In genomic region chr15:80648977-80649606, GRCm38 (mm10) we compare ENCODE assay signal across 14 mouse cellular contexts. TPM values are rescaled to one million over a fixed set of nuclear protein-coding genes. Genes with fewer than 3 reads are reported as not detected.
DNase-seq lines count a peak whose midpoint lies in the region; ATAC-seq and TF ChIP-seq lines count a peak whose summit lies in the region.
"Had no signal": no experiment of that assay in that cellular context is flagged by ENCODE, and none has a peak within 500 bp of the region (broad histone marks: within the 10 kb centered on the region; RNA-seq: fewer than 3 reads in every experiment).

No protein-coding gene starts in this region.

- no peak overlapping the region for H3K27ac ChIP-seq in limb, embryonic 11.5 days (replicated peaks; ENCODE audit: low read depth, low read length)
- H3K27ac ChIP-seq in limb, embryonic 10.5 days, result no peak overlapping the region
- H3K27ac ChIP-seq in embryonic facial prominence, embryonic 10.5 days (replicated peaks), result no peak overlapping the region
- peak overlapping the region; percentile 56; the same call in 1 of the 2 replicates for H3K27ac ChIP-seq in stomach, postnatal 0 days (replicated peaks)
- H3K27ac ChIP-seq in liver, postnatal 0 days (ENCODE audit: low read depth), result no peak overlapping the region

- peak; percentile 28 for DNase-seq in limb, embryonic 11.5 days (ENCODE audit: low spot score)
- no peak for DNase-seq in limb, embryonic 10.5 days (ENCODE audit: low spot score)
- peak; percentile 31 for DNase-seq in embryonic facial prominence, embryonic 10.5 days (ENCODE audit: low spot score)
- DNase-seq in stomach, postnatal 0 days (ENCODE audit: low spot score), result peak; percentile 45
- DNase-seq in liver, postnatal 0 days, result no peak
- DNase-seq in kidney, adult 9 months, result no peak
- DNase-seq: cerebellum, adult 2 months; heart, adult 18-20 months; kidney, postnatal 14 days; layer of hippocampus, postnatal 36 days had no signal

- H3K4me2 ChIP-seq in limb, embryonic 11.5 days (ENCODE audit: low read depth, severe bottlenecking), result no peak overlapping the region
- no peak overlapping the region for H3K4me2 ChIP-seq in stomach, postnatal 0 days (replicated peaks; ENCODE audit: low read depth)
- no peak overlapping the region for H3K4me2 ChIP-seq in liver, postnatal 0 days (ENCODE audit: low read depth, low read length)

- no peaks in the 10 kb centered on the region for H3K9me3 ChIP-seq in limb, embryonic 11.5 days (ENCODE audit: control insufficient read depth, low read length)
- no peaks in the 10 kb centered on the region for H3K9me3 ChIP-seq in limb, embryonic 10.5 days (replicated peaks)
- H3K9me3 ChIP-seq in E14TG2a.4 (ENCODE audit: low read length), result no peaks in the 10 kb centered on the region
- no peaks in the 10 kb centered on the region for H3K9me3 ChIP-seq in embryonic facial prominence, embryonic 10.5 days
- no peaks in the 10 kb centered on the region for H3K9me3 ChIP-seq in stomach, postnatal 0 days (ENCODE audit: control insufficient read depth, low read length)
- peaks cover 2% of the 10 kb centered on the region; the same call in 1 of the 2 replicates for H3K9me3 ChIP-seq in liver, postnatal 0 days (ENCODE audit: low read length)

- no peaks in the 10 kb centered on the region for H3K27me3 ChIP-seq in limb, embryonic 11.5 days (ENCODE audit: control insufficient read depth, insufficient read depth, low read length)
- H3K27me3 ChIP-seq in limb, embryonic 10.5 days (ENCODE audit: low read depth, poor library complexity, severe bottlenecking), result no peaks in the 10 kb centered on the region
- peaks cover 18% of the 10 kb centered on the region for H3K27me3 ChIP-seq in E14TG2a.4 (ENCODE audit: insufficient read depth, low read length)
- 0 out of 2 replicates have a peak, but pooled peaks cover 6% of the 10 kb centered on the region for H3K27me3 ChIP-seq in embryonic facial prominence, embryonic 10.5 days (replicated peaks; ENCODE audit: low read depth, poor library complexity, severe bottlenecking)
- H3K27me3 ChIP-seq in stomach, postnatal 0 days (ENCODE audit: control insufficient read depth, insufficient read depth, low read length), result no peaks in the 10 kb centered on the region
- no peaks in the 10 kb centered on the region for H3K27me3 ChIP-seq in liver, postnatal 0 days (ENCODE audit: insufficient read depth, low read length)

- peak; percentile 42 for TF ChIP-seq EP300 in stomach, postnatal 0 days (optimal IDR thresholded peaks at IDR 0.05)
- TF ChIP-seq EP300 in liver, postnatal 0 days (IDR thresholded peaks at IDR 0.05; ENCODE audit: low read depth), result no peak

- H3K4me1 ChIP-seq in limb, embryonic 11.5 days (ENCODE audit: control insufficient read depth, insufficient read depth, low read length), result no peaks in the 10 kb centered on the region
- H3K4me1 ChIP-seq in limb, embryonic 10.5 days, result 0 out of 2 replicates have a peak, but pooled peaks cover 5% of the 10 kb centered on the region
- H3K4me1 ChIP-seq in E14TG2a.4 (replicated peaks; ENCODE audit: low read depth, low read length), result peaks cover 33% of the 10 kb centered on the region
- peaks cover 16% of the 10 kb centered on the region for H3K4me1 ChIP-seq in embryonic facial prominence, embryonic 10.5 days
- H3K4me1 ChIP-seq in stomach, postnatal 0 days (replicated peaks; ENCODE audit: control insufficient read depth, insufficient read depth), result no peaks in the 10 kb centered on the region
- H3K4me1 ChIP-seq in liver, postnatal 0 days (ENCODE audit: insufficient read depth), result no peaks in the 10 kb centered on the region

- H3K36me3 ChIP-seq in limb, embryonic 11.5 days (ENCODE audit: control insufficient read depth, insufficient read depth, low read length), result no peaks in the 10 kb centered on the region
- no peaks in the 10 kb centered on the region for H3K36me3 ChIP-seq in limb, embryonic 10.5 days
- H3K36me3 ChIP-seq in E14TG2a.4 (ENCODE audit: insufficient read depth, low read length), result no peaks in the 10 kb centered on the region
- no peaks in the 10 kb centered on the region for H3K36me3 ChIP-seq in embryonic facial prominence, embryonic 10.5 days (replicated peaks)
- H3K36me3 ChIP-seq in stomach, postnatal 0 days (ENCODE audit: control insufficient read depth, insufficient read depth, low read length), result no peaks in the 10 kb centered on the region
- H3K36me3 ChIP-seq in liver, postnatal 0 days (replicated peaks; ENCODE audit: insufficient read depth, low read length), result no peaks in the 10 kb centered on the region

- H3K9ac ChIP-seq in limb, embryonic 11.5 days (ENCODE audit: low read length), result no peak overlapping the region
- no peak overlapping the region for H3K9ac ChIP-seq in stomach, postnatal 0 days (ENCODE audit: low read length)
- no peak overlapping the region for H3K9ac ChIP-seq in liver, postnatal 0 days (replicated peaks)

- TF ChIP-seq CTCF in E14TG2a.4 (conservative IDR thresholded peaks at IDR 0.05; ENCODE audit: low read length), result no peak
- peak; percentile 21; the same call in 1 of the 2 replicates for TF ChIP-seq CTCF in stomach, postnatal 0 days (IDR thresholded peaks at IDR 0.05; ENCODE audit: low read depth)
- no peak for TF ChIP-seq CTCF in liver, postnatal 0 days (IDR thresholded peaks at IDR 0.05; ENCODE audit: low read depth)

- no peak overlapping the region for H3K4me3 ChIP-seq in limb, embryonic 11.5 days (ENCODE audit: low read depth, low read length)
- H3K4me3 ChIP-seq in limb, embryonic 10.5 days, result no peak overlapping the region
- H3K4me3 ChIP-seq in E14TG2a.4 (replicated peaks; ENCODE audit: low read length), result peak overlapping the region; percentile 7; the same call in 1 of the 2 replicates
- no peak overlapping the region for H3K4me3 ChIP-seq in embryonic facial prominence, embryonic 10.5 days
- no peak overlapping the region for H3K4me3 ChIP-seq in stomach, postnatal 0 days (ENCODE audit: low read depth, low read length)
- H3K4me3 ChIP-seq in liver, postnatal 0 days (ENCODE audit: low read depth, low read length), result no peak overlapping the region
- H3K4me3 ChIP-seq: megakaryocyte, embryonic 14.5 days; myocyte had no signal

- ATAC-seq in limb, embryonic 11.5 days (ENCODE audit: insufficient number of reproducible peaks, low FRiP score, low TSS enrichment, low read depth), result no peak
- no peak for ATAC-seq in stomach, postnatal 0 days (ENCODE audit: low FRiP score, low TSS enrichment)
- no peak for ATAC-seq in liver, postnatal 0 days
- ATAC-seq: forebrain, embryonic 14.5 days had no signal

- 72% methylated on average over 15 of the region's 15 CpGs for WGBS in limb, embryonic 11.5 days
- 73% methylated on average over 15 of the region's 15 CpGs for WGBS in limb, embryonic 10.5 days
- WGBS in embryonic facial prominence, embryonic 10.5 days, result 74% methylated on average over 15 of the region's 15 CpGs
- WGBS in stomach, postnatal 0 days, result 46% methylated on average over 15 of the region's 15 CpGs
- WGBS in liver, postnatal 0 days (ENCODE audit: insufficient replicate concordance), result 75% methylated on average over 15 of the region's 15 CpGs

RNA-seq across cellular contexts. Expression of gene Fam83f, which starts 22.6 kb away (rescaled TPM):
- 0.38 and 0.60 TPM in 2 replicates for polyA plus RNA-seq in limb, embryonic 11.5 days (2014; fragmentation: Nextera tagmentation; extraction: Ambion mirVana)
- polyA plus RNA-seq in limb, embryonic 10.5 days (2016; fragmentation: Nextera tagmentation; extraction: Ambion mirVana), result 0.98 and 1.2 TPM in 2 replicates
- 3.6 and 4.8 TPM in 2 replicates for polyA plus RNA-seq in embryonic facial prominence, embryonic 10.5 days (2016; fragmentation: Nextera tagmentation; extraction: Ambion mirVana)
- polyA plus RNA-seq in stomach, postnatal 0 days (2015; fragmentation: Nextera tagmentation; extraction: Ambion mirVana), result 20.5 and 24.3 TPM in 2 replicates
- polyA plus RNA-seq in liver, postnatal 0 days (2015; fragmentation: Nextera tagmentation; extraction: Ambion mirVana), result 1.8 and 2.3 TPM in 2 replicates
- polyA plus RNA-seq: forebrain, embryonic 14.5 days; myocyte had no signal

Comparison
In these comparisons a context has a peak if more than half of its experiments do, and no peak if none do; other contexts are left out.
1. DNase-seq: peak in limb, embryonic 11.5 days (single experiment), embryonic facial prominence, embryonic 10.5 days (single experiment) and stomach, postnatal 0 days (single experiment); none in limb, embryonic 10.5 days (single experiment), liver, postnatal 0 days (single experiment) and kidney, adult 9 months (single experiment).